Mouse (Mus musculus): ENCODE data around the gene Plac9b. TPM values are rescaled to one million over a fixed set of nuclear protein-coding genes. Genes with fewer than 3 reads are reported as not detected.
"Not testable (repeated sequence)": the region's sequence is repeated elsewhere in the genome, so short reads cannot be mapped to it uniquely, and the experiment has no call there.

The Plac9b gene
- total RNA-seq (2015; ENCODE audit: low replicate concordance) (not detected in 2 replicates), total RNA-seq (2017; ENCODE audit: low replicate concordance) (not detected in 2 replicates)

- not testable (repeated sequence) for ATAC-seq (replicated peaks; ENCODE audit: low FRiP score, poor library complexity, severe bottlenecking)
These were observed at the start of gene Plac9b for GRCm38 (mm10) chr14:26182380-26182779. Gene Plac9b (minus strand): TSS chr14:26182480.

- ATAC-seq (replicated peaks; ENCODE audit: low FRiP score, poor library complexity, severe bottlenecking), result not testable (repeated sequence)
These were observed 34.1 kb upstream of the Plac9b start for GRCm38 (mm10) chr14:26216233-26217000.

- ATAC-seq (replicated peaks; ENCODE audit: low FRiP score, poor library complexity, severe bottlenecking), result peak; percentile 89
These were observed 24.6 kb upstream of the Plac9b start, which contains the start of gene Tmem254b for GRCm38 (mm10) chr14:26206926-26207247. Gene Tmem254b (minus strand): TSS chr14:26207041.

- peak; percentile 62 for ATAC-seq (replicated peaks; ENCODE audit: low FRiP score, poor library complexity, severe bottlenecking)
These were observed 24.1 kb upstream of the Plac9b start for GRCm38 (mm10) chr14:26206197-26206925.

GRCm38 (mm10) chr14:26197851-26198250 is 15.6 kb upstream of the Plac9b start:
- ATAC-seq (replicated peaks; ENCODE audit: low FRiP score, poor library complexity, severe bottlenecking), result not testable (repeated sequence)

GRCm38 (mm10) chr14:26188361-26188760 is 6.1 kb upstream of the Plac9b start:
- ATAC-seq (replicated peaks; ENCODE audit: low FRiP score, poor library complexity, severe bottlenecking), result not testable (repeated sequence)

- ATAC-seq (replicated peaks; ENCODE audit: low FRiP score, poor library complexity, severe bottlenecking), result 0 out of 2 replicates have a peak, but pooled peaks have one; percentile 39
These were observed 4.4 kb upstream of the Plac9b start for GRCm38 (mm10) chr14:26186638-26187037.

- ATAC-seq (replicated peaks; ENCODE audit: low FRiP score, poor library complexity, severe bottlenecking), result 0 out of 2 replicates have a peak, but pooled peaks have one; percentile 16
These were observed 620 bp downstream of the Plac9b start for GRCm38 (mm10) chr14:26181660-26182059.

- not testable (repeated sequence) for ATAC-seq (replicated peaks; ENCODE audit: low FRiP score, poor library complexity, severe bottlenecking)
These were observed 7.3 kb downstream of the Plac9b start for GRCm38 (mm10) chr14:26175028-26175427.

- not testable (repeated sequence) for ATAC-seq (replicated peaks; ENCODE audit: low FRiP score, poor library complexity, severe bottlenecking)
These were observed 8.3 kb downstream of the Plac9b start for GRCm38 (mm10) chr14:26173955-26174354.

GRCm38 (mm10) chr14:26165266-26165665 is 17.0 kb downstream of the Plac9b start:
- not testable (repeated sequence) for ATAC-seq (replicated peaks; ENCODE audit: low FRiP score, poor library complexity, severe bottlenecking)

- not testable (repeated sequence) for ATAC-seq (replicated peaks; ENCODE audit: low FRiP score, poor library complexity, severe bottlenecking)
These were observed 19.9 kb downstream of the Plac9b start for GRCm38 (mm10) chr14:26162423-26162822.

- not testable (repeated sequence) for ATAC-seq (replicated peaks; ENCODE audit: low FRiP score, poor library complexity, severe bottlenecking)
These were observed 21.1 kb downstream of the Plac9b start for GRCm38 (mm10) chr14:26161156-26161555.

- ATAC-seq (replicated peaks; ENCODE audit: low FRiP score, poor library complexity, severe bottlenecking), result 0 out of 2 replicates have a peak, but pooled peaks have one; percentile 9
These were observed 26.2 kb downstream of the Plac9b start for GRCm38 (mm10) chr14:26156032-26156431.

- not testable (repeated sequence) for ATAC-seq (replicated peaks; ENCODE audit: low FRiP score, poor library complexity, severe bottlenecking)
These were observed 35.2 kb downstream of the Plac9b start for GRCm38 (mm10) chr14:26147095-26147494.

GRCm38 (mm10) chr14:26119095-26119494 is 63.2 kb downstream of the Plac9b start:
- not testable (repeated sequence) for ATAC-seq (replicated peaks; ENCODE audit: low FRiP score, poor library complexity, severe bottlenecking)

GRCm38 (mm10) chr14:26118550-26119000 is 63.7 kb downstream of the Plac9b start:
- ATAC-seq (replicated peaks; ENCODE audit: low FRiP score, poor library complexity, severe bottlenecking), result not testable (repeated sequence)

GRCm38 (mm10) chr14:26118150-26118549 is 64.1 kb downstream of the Plac9b start, which contains the start of gene Duxbl2:
Gene Duxbl2 (plus strand): TSS chr14:26118349.
- ATAC-seq (replicated peaks; ENCODE audit: low FRiP score, poor library complexity, severe bottlenecking), result peak; percentile 53; the same call in 1 of the 2 replicates

All from erythroid progenitor cell, adult 5-6 weeks (primary cell).